Mouse (Mus musculus): ENCODE results near the gene Shmt1.

GRCm38 (mm10) chr11:60799977-60800376 lies 11.5 kb downstream of the Shmt1 start:
- TF ChIP-seq POLR2A (IDR thresholded peaks at IDR 0.05; ENCODE audit: low read depth, low read length) (no peak), CTCF (IDR thresholded peaks at IDR 0.05; ENCODE audit: extremely low read depth, insufficient read depth, insufficient read length, insufficient replicate concordance) (no peak)
